Mouse (Mus musculus): ENCODE results near the gene Xrn1.
"Not testable (repeated sequence)": the region's sequence is repeated elsewhere in the genome, so short reads cannot be mapped to it uniquely, and the experiment has no call there.

The Xrn1 gene

GRCm38 (mm10) chr9:96051501-96051900 lies 96.9 kb downstream of the Xrn1 start:
- no peak for DNase-seq (ENCODE audit: low spot score in 2 of 2)

GRCm38 (mm10) chr9:96054878-96055277 lies 100.3 kb downstream of the Xrn1 start:
- no peak for DNase-seq (ENCODE audit: low spot score in 2 of 2)

- DNase-seq (ENCODE audit: low spot score in 2 of 2): no peak
Measured at GRCm38 (mm10) chr9:96056417-96057223, 102.1 kb downstream of the Xrn1 start.

GRCm38 (mm10) chr9:96063083-96063802 lies 108.7 kb downstream of the Xrn1 start:
- DNase-seq (ENCODE audit: low spot score in 2 of 2): no peak

GRCm38 (mm10) chr9:96063803-96064475 lies 109.4 kb downstream of the Xrn1 start:
- DNase-seq (ENCODE audit: low spot score in 2 of 2): no peak

GRCm38 (mm10) chr9:96067507-96067906 lies 112.9 kb downstream of the Xrn1 start:
- DNase-seq (ENCODE audit: low spot score in 2 of 2): no peak

GRCm38 (mm10) chr9:96078752-96079315 lies 124.3 kb downstream of the Xrn1 start:
- no peak for DNase-seq (ENCODE audit: low spot score in 2 of 2)

- DNase-seq (ENCODE audit: low spot score in 2 of 2): no peak
Measured at GRCm38 (mm10) chr9:96085293-96085692, 130.7 kb downstream of the Xrn1 start.

- no peak for DNase-seq (ENCODE audit: low spot score in 2 of 2)
Measured at GRCm38 (mm10) chr9:96087671-96088070, 133.1 kb downstream of the Xrn1 start.

GRCm38 (mm10) chr9:96088456-96088855 lies 133.9 kb downstream of the Xrn1 start:
- not testable (repeated sequence) for DNase-seq (ENCODE audit: low spot score in 2 of 2)

- DNase-seq (ENCODE audit: low spot score in 2 of 2): not testable (repeated sequence)
Measured at GRCm38 (mm10) chr9:96092637-96093036, 138.1 kb downstream of the Xrn1 start.

GRCm38 (mm10) chr9:96093221-96093620 lies 138.7 kb downstream of the Xrn1 start:
- DNase-seq (ENCODE audit: low spot score in 2 of 2): no peak

GRCm38 (mm10) chr9:96094341-96094740 lies 139.8 kb downstream of the Xrn1 start:
- no peak for DNase-seq (ENCODE audit: low spot score in 2 of 2)

GRCm38 (mm10) chr9:96095192-96095591 lies 140.6 kb downstream of the Xrn1 start:
- no peak for DNase-seq (ENCODE audit: low spot score in 2 of 2)

GRCm38 (mm10) chr9:96102846-96103245 lies 148.3 kb downstream of the Xrn1 start:
- no peak for DNase-seq (ENCODE audit: low spot score in 2 of 2)
